Mouse (Mus musculus) ES-E14 (cell line): Measurements from ENCODE around the gene Usp3. TPM values are rescaled to one million over a fixed set of nuclear protein-coding genes. Genes with fewer than 3 reads are reported as not detected.

Experiments
- DNase-seq: peaks from one replicate; pipeline ENCODE4 v3.0.0-alpha.2; 2013; ENCODE audit warnings: low read depth, low spot score
- H3K27ac ChIP-seq: 2 replicates; pipeline ENCODE4 v1.5.1; 2012; ENCODE audit warnings: low read depth, mild to moderate bottlenecking, low read length, moderate library complexity, mixed read lengths; ENCODE audit not compliant: poor library complexity, insufficient read depth, severe bottlenecking
- H3K36me3 ChIP-seq: 2 replicates; pipeline ENCODE4 v1.6.1; 2012; ENCODE audit warnings: mild to moderate bottlenecking, low read length, moderate library complexity, mixed read lengths; ENCODE audit not compliant: control insufficient read depth, poor library complexity, insufficient read depth, severe bottlenecking
- H3K4me1 ChIP-seq, 2 experiments: fragments of 150-350 bp in 1 of 2; sonication (generic) in 1 of 2; 2 replicates each; pipeline ENCODE4 v1.6.1; 2012; ENCODE audit warnings: low read length in 2 of 2, mild to moderate bottlenecking in 1 of 2, mixed read lengths in 1 of 2; ENCODE audit not compliant: control insufficient read depth in 2 of 2, insufficient read depth in 2 of 2, poor library complexity in 1 of 2
- H3K4me3 ChIP-seq, 2 experiments: fragments of 150-350 bp in 1 of 2; sonication (generic) in 1 of 2; 2 replicates each; pipeline ENCODE4 v1.5.1; 2012; ENCODE audit warnings: low read length in 2 of 2, low read depth in 1 of 2, mild to moderate bottlenecking in 1 of 2, mixed read lengths in 1 of 2; ENCODE audit not compliant: insufficient read depth in 1 of 2, poor library complexity in 1 of 2, severe bottlenecking in 1 of 2
- H3K9ac ChIP-seq: 2 replicates; pipeline ENCODE4 v1.6.1; 2012; ENCODE audit warnings: low read depth, mild to moderate bottlenecking, low read length, mixed read lengths; ENCODE audit not compliant: poor library complexity, insufficient read depth, severe bottlenecking
- H3K9me3 ChIP-seq: fragments of 150-350 bp; sonication (generic); 2 replicates; pipeline ENCODE4 v1.6.1; 2012; ENCODE audit warnings: low read depth, mild to moderate bottlenecking, low read length; ENCODE audit not compliant: control insufficient read depth, insufficient read depth
- CHD2 ChIP-seq: IDR thresholded peaks from 2 replicates; pipeline ENCODE4 v1.6.1; 2014; ENCODE audit warnings: mild to moderate bottlenecking, low read depth, low read length, inconsistent platforms
- HCFC1 ChIP-seq: IDR thresholded peaks from 2 replicates; pipeline ENCODE4 v1.6.1; 2012; ENCODE audit warnings: low read length, inconsistent platforms, borderline replicate concordance; ENCODE audit not compliant: insufficient read depth
- MAFK ChIP-seq: IDR thresholded peaks from 2 replicates; pipeline ENCODE4 v1.6.1; 2014; ENCODE audit warnings: mild to moderate bottlenecking, low read depth, low read length, inconsistent platforms; ENCODE audit not compliant: insufficient read depth
- ZC3H11A ChIP-seq: IDR thresholded peaks from 2 replicates; pipeline ENCODE4 v1.6.1; 2012; ENCODE audit warnings: low read depth, mild to moderate bottlenecking, inconsistent platforms, low read length, borderline replicate concordance
- ZNF384 ChIP-seq: IDR thresholded peaks from 2 replicates; pipeline ENCODE4 v1.6.1; 2012; ENCODE audit warnings: low read depth, low read length, inconsistent platforms
- in situ Hi-C, 2 experiments: fragments of 600-800 bp; cut with MboI; formaldehyde crosslinking; loops; one replicate each; pipeline ENCODE4 v1.15.1; 2025; ENCODE audit warnings: low sequenced_read_pairs in 2 of 2, inconsistent platforms in 1 of 2; ENCODE audit not compliant: unreplicated experiment in 2 of 2
- total RNA-seq: library from RNA; depleted of rRNA; stranded (reverse); fragments of 300-350 nt; gene quantifications from 2 replicates; pipeline ENCODE4 v1.2.3, GENCODE M21; 2012

The Usp3 gene
- total RNA-seq, 1 experiment, result 12.4 TPM

GRCm38 (mm10) chr9:66590051-66590450, 2.9 kb downstream of the Usp3 start:
- 0 out of 4 replicates have a peak, but pooled peaks cover 0 to 2% of the 10 kb centered on the region in 2 experiments for H3K4me1 ChIP-seq
- no peak for DNase-seq
- TF ChIP-seq CHD2, result no peak
- in situ Hi-C loops, result no loop called here
- H3K27ac ChIP-seq, result no peak overlapping the region
- no peak overlapping the region for H3K9ac ChIP-seq
- no peaks in the 10 kb centered on the region for H3K9me3 ChIP-seq
- H3K4me3 ChIP-seq, result no peak overlapping the region
- no peaks in the 10 kb centered on the region for H3K36me3 ChIP-seq

- TF ChIP-seq ZNF384 (no peak), ZC3H11A (no peak)
- no peak overlapping the region for H3K9ac ChIP-seq
- DNase-seq, result no peak
- no peaks in the 10 kb centered on the region for H3K36me3 ChIP-seq
- in situ Hi-C loops, result no loop called here
- H3K4me3 ChIP-seq, result no peak overlapping the region
- H3K27ac ChIP-seq, result no peak overlapping the region
- no peaks in the 10 kb centered on the region for H3K9me3 ChIP-seq
- H3K4me1 ChIP-seq, result 0 out of 4 replicates have a peak, but pooled peaks cover 0 to 2% of the 10 kb centered on the region in 2 experiments
Measured at GRCm38 (mm10) chr9:66587016-66587415, 5.9 kb downstream of the Usp3 start.

DNA sequence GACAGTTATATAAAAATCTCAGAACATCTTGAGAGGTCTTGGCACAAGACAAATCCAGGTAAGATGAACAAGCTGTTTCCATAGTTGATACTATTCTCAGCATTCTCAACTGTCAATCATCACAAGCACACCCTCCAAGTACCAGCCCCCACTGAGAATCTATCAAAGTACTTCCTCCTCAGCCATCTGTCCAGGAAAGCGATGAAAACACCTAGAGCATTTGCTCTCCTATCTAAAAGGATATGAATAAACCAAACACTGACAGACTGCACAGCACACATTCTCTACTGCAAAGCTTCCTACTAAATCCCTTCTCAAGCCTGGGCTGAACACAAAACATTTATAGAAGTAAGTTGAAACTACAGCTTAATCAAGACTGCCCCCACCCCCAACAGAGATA, 6.4 kb downstream of the Usp3 start:
- Histone ChIP-seq H3K9me3 (no peaks in the 10 kb centered on the region), H3K4me1 (0 out of 4 replicates have a peak, but pooled peaks cover 0 to 2% of the 10 kb centered on the region in 2 experiments), H3K27ac (no peak overlapping the region), H3K9ac (no peak overlapping the region), H3K4me3 (no peak overlapping the region), H3K36me3 (no peaks in the 10 kb centered on the region)
- in situ Hi-C loops, result no loop called here
- DNase-seq, result no peak
- TF ChIP-seq ZC3H11A, result no peak
- no peak for TF ChIP-seq ZNF384
- TF ChIP-seq MAFK, result no peak
- TF ChIP-seq CHD2, result no peak
- TF ChIP-seq HCFC1, result no peak

GRCm38 (mm10) chr9:66585191-66585590, 7.8 kb downstream of the Usp3 start:
- Histone ChIP-seq H3K9me3 (no peaks in the 10 kb centered on the region), H3K36me3 (no peaks in the 10 kb centered on the region), H3K4me3 (no peak overlapping the region), H3K4me1 (no peaks in the 10 kb centered on the region), H3K27ac (no peak overlapping the region), H3K9ac (no peak overlapping the region)
- DNase-seq, result no peak
- in situ Hi-C loops, result no loop called here
- no peak for TF ChIP-seq HCFC1
- no peak for TF ChIP-seq ZNF384
- TF ChIP-seq CHD2, result no peak
- TF ChIP-seq ZC3H11A, result no peak
- TF ChIP-seq MAFK, result no peak

DNA sequence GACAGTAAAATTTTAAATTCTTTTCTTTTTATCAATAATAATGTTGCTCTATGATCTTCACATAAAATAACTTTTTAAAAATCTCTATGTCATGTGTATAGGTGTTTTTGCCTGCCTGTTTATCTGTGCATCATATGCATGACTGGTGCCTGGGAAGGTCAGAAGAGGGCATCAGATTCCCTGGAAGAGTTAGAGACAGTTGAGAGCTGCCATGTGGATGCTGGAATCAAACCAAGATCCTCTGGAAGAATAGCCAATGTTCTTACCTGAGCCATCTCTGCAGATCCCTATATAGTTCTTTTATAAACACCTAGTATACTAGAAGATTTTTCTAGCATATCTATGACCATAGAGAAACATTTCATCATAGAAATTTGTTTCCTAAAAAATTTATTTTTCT, 8.8 kb downstream of the Usp3 start:
- TF ChIP-seq HCFC1 (no peak), CHD2 (no peak), ZC3H11A (no peak), ZNF384 (no peak), MAFK (no peak)
- in situ Hi-C loops, result no loop called here

More for the DNA sequence above, 8.8 kb downstream of the Usp3 start:
- H3K9me3 ChIP-seq, result no peaks in the 10 kb centered on the region
- no peaks in the 10 kb centered on the region for H3K4me1 ChIP-seq
- H3K9ac ChIP-seq, result no peak overlapping the region
- H3K27ac ChIP-seq, result no peak overlapping the region
- H3K4me3 ChIP-seq, result no peak overlapping the region
- no peaks in the 10 kb centered on the region for H3K36me3 ChIP-seq
- no peak for DNase-seq
